Comparison of ENCODE assay signal across 8 mouse cellular contexts in genomic region chr5:34169954-34170353, GRCm38 (mm10). TPM values are rescaled to one million over a fixed set of nuclear protein-coding genes. Genes with fewer than 3 reads are reported as not detected.
DNase-seq lines count a peak whose midpoint lies in the region; ATAC-seq and TF ChIP-seq lines count a peak whose summit lies in the region.

No protein-coding gene starts in this region.

- H3K4me3 ChIP-seq in cerebellum, adult 2 months (replicated peaks; ENCODE audit: insufficient read depth, low read depth, low read length), result peak overlapping the region; percentile 77
- peak overlapping the region; percentile 77 for H3K4me3 ChIP-seq in neural tube, embryonic 11.5 days (ENCODE audit: low read depth, low read length)
- peak overlapping the region; percentile 80 for H3K4me3 ChIP-seq in limb, embryonic 13.5 days
- peak overlapping the region; percentile 64 for H3K4me3 ChIP-seq in small intestine, adult 2 months (ENCODE audit: low read depth, low read length)

- no peak for ATAC-seq in neural tube, embryonic 11.5 days (ENCODE audit: insufficient read depth, low FRiP score, low TSS enrichment)
- no peak for ATAC-seq in limb, embryonic 13.5 days (ENCODE audit: low FRiP score, low read depth)
- ATAC-seq in inflammation-experienced regulatory T-cells, adult 6 months, result no peak

- no peak for TF ChIP-seq CTCF in cerebellum, adult 2 months (IDR thresholded peaks at IDR 0.05; ENCODE audit: borderline replicate concordance, insufficient read depth, low read depth, low read length)
- no peak for TF ChIP-seq CTCF in small intestine, adult 2 months (IDR thresholded peaks at IDR 0.05; ENCODE audit: extremely low read depth, insufficient read length, insufficient replicate concordance, low read depth, low read length)

- peaks cover 16% of the 10 kb centered on the region for H3K4me1 ChIP-seq in cerebellum, adult 2 months (ENCODE audit: control insufficient read depth, insufficient read depth, low read length)
- peaks cover 8% of the 10 kb centered on the region; the same call in 1 of the 2 replicates for H3K4me1 ChIP-seq in neural tube, embryonic 11.5 days (ENCODE audit: control insufficient read depth, insufficient read depth, low read length)
- peaks cover 18% of the 10 kb centered on the region for H3K4me1 ChIP-seq in limb, embryonic 13.5 days
- no peaks in the 10 kb centered on the region for H3K4me1 ChIP-seq in small intestine, adult 2 months (ENCODE audit: control insufficient read depth, insufficient read depth, insufficient read length, low read length)

- H3K9ac ChIP-seq in neural tube, embryonic 11.5 days (ENCODE audit: low read length), result peak overlapping the region; percentile 61
- peak overlapping the region; percentile 60 for H3K9ac ChIP-seq in limb, embryonic 13.5 days

- H3K36me3 ChIP-seq in neural tube, embryonic 11.5 days (ENCODE audit: control insufficient read depth, insufficient read depth, low read length), result no peaks in the 10 kb centered on the region; the same call in 1 of the 2 replicates
- peaks cover 27% of the 10 kb centered on the region for H3K36me3 ChIP-seq in limb, embryonic 13.5 days
- H3K36me3 ChIP-seq in small intestine, adult 2 months (ENCODE audit: control insufficient read depth, insufficient read depth, low read length), result peaks cover 8% of the 10 kb centered on the region

- no peak for DNase-seq in cerebellum, adult 2 months
- no peak for DNase-seq in cerebellum, postnatal 4 days (ENCODE audit: low spot score in 2 of 2)
- DNase-seq in neural tube, embryonic 11.5 days (ENCODE audit: low spot score), result no peak
- no peak for DNase-seq in neural tube, embryonic 10.5 days (ENCODE audit: extremely low spot score, low spot score)
- DNase-seq in cerebellum, adult 9-10 months, result no peak

- H3K27ac ChIP-seq in cerebellum, adult 2 months (ENCODE audit: insufficient read depth, low read length), result peak overlapping the region; percentile 57; the same call in 1 of the 2 replicates
- H3K27ac ChIP-seq in neural tube, embryonic 11.5 days (ENCODE audit: low read depth, low read length), result peak overlapping the region; percentile 87
- peak overlapping the region; percentile 90 for H3K27ac ChIP-seq in limb, embryonic 13.5 days
- H3K27ac ChIP-seq in small intestine, adult 2 months (ENCODE audit: insufficient read depth, low read depth, low read length), result peak overlapping the region; percentile 81

- no peaks in the 10 kb centered on the region for H3K9me3 ChIP-seq in neural tube, embryonic 11.5 days (ENCODE audit: control insufficient read depth, low read length)
- H3K9me3 ChIP-seq in limb, embryonic 13.5 days, result no peaks in the 10 kb centered on the region

- H3K4me2 ChIP-seq in neural tube, embryonic 11.5 days (ENCODE audit: low read depth), result peak overlapping the region; percentile 41
- peak overlapping the region; percentile 70 for H3K4me2 ChIP-seq in limb, embryonic 13.5 days (replicated peaks)

- WGBS in cerebellum, adult 2 months, result 71% methylated on average over 3 of the region's 3 CpGs
- WGBS in neural tube, embryonic 11.5 days, result 84% methylated on average over 3 of the region's 3 CpGs
- WGBS in limb, embryonic 13.5 days, result 80% methylated on average over 3 of the region's 3 CpGs
- WGBS in small intestine, adult 2 months, result 71% methylated on average over 3 of the region's 3 CpGs

- H3K27me3 ChIP-seq in cerebellum, adult 2 months (ENCODE audit: control insufficient read depth, insufficient read depth, low read length), result no peaks in the 10 kb centered on the region
- H3K27me3 ChIP-seq in neural tube, embryonic 11.5 days (ENCODE audit: control insufficient read depth, insufficient read depth, low read length), result no peaks in the 10 kb centered on the region
- no peaks in the 10 kb centered on the region for H3K27me3 ChIP-seq in limb, embryonic 13.5 days
- H3K27me3 ChIP-seq in small intestine, adult 2 months (ENCODE audit: control insufficient read depth, insufficient read depth, low read length), result no peaks in the 10 kb centered on the region

- no peak for TF ChIP-seq POLR2A in cerebellum, adult 2 months (IDR thresholded peaks at IDR 0.05; ENCODE audit: borderline replicate concordance, insufficient read depth, low read length)
- TF ChIP-seq POLR2A in small intestine, adult 2 months (IDR thresholded peaks at IDR 0.05; ENCODE audit: low read depth, low read length), result no peak

RNA-seq across cellular contexts. Expression of gene Haus3, which starts 0.6 kb away (rescaled TPM):
- 11.0 TPM in 2 replicates for polyA plus RNA-seq in cerebellum, adult 2 months (2012; rRNA removed)
- polyA plus RNA-seq in neural tube, embryonic 11.5 days (2014; fragmentation: Nextera tagmentation; extraction: Ambion mirVana), result 40.6 and 43.1 TPM in 2 replicates
- polyA plus RNA-seq in limb, embryonic 13.5 days (2015; fragmentation: Nextera tagmentation; extraction: Ambion mirVana), result 36.8 and 39.1 TPM in 2 replicates
- polyA plus RNA-seq in small intestine, adult 2 months (2012; rRNA removed), result 0.09 TPM in 1 of 2 replicates, not detected in the other
- polyA plus RNA-seq in inflammation-experienced regulatory T-cells, adult 6 months (2017; shearing (Covaris generic)), result 10 to 100 TPM; 87.3 to 95.6 (median 90.8) TPM

RNA-seq across cellular contexts. Expression of gene Poln, which starts 0.7 kb away (rescaled TPM):
- polyA plus RNA-seq in cerebellum, adult 2 months (2012; rRNA removed), result 0.82 and 1.0 TPM in 2 replicates
- polyA plus RNA-seq in neural tube, embryonic 11.5 days (2014; fragmentation: Nextera tagmentation; extraction: Ambion mirVana), result 0.27 and 0.42 TPM in 2 replicates
- polyA plus RNA-seq in limb, embryonic 13.5 days (2015; fragmentation: Nextera tagmentation; extraction: Ambion mirVana), result 0.52 and 0.84 TPM in 2 replicates
- not detected in 2 replicates for polyA plus RNA-seq in small intestine, adult 2 months (2012; rRNA removed)
- 1 to 10 TPM in 2 of 3 experiments, under 1 TPM in 1; 0.47 to 5.8 (median 1.5) TPM for polyA plus RNA-seq in inflammation-experienced regulatory T-cells, adult 6 months (2017; shearing (Covaris generic))

RNA-seq across cellular contexts. Expression of gene Mxd4, which starts 17.6 kb away (rescaled TPM):
- 91.6 and 96.5 TPM in 2 replicates for polyA plus RNA-seq in cerebellum, adult 2 months (2012; rRNA removed)
- 22.7 and 23.1 TPM in 2 replicates for polyA plus RNA-seq in neural tube, embryonic 11.5 days (2014; fragmentation: Nextera tagmentation; extraction: Ambion mirVana)
- polyA plus RNA-seq in limb, embryonic 13.5 days (2015; fragmentation: Nextera tagmentation; extraction: Ambion mirVana), result 36.4 and 39.6 TPM in 2 replicates
- 82.5 and 154 TPM in 2 replicates for polyA plus RNA-seq in small intestine, adult 2 months (2012; rRNA removed)
- 100 to 1,000 TPM in 2 of 3 experiments, 10 to 100 TPM in 1; 94.4 to 152 (median 117) TPM for polyA plus RNA-seq in inflammation-experienced regulatory T-cells, adult 6 months (2017; shearing (Covaris generic))

Comparison
In these comparisons a context has a peak if more than half of its experiments do, and no peak if none do; other contexts are left out.
1. RNA of gene Haus3, which starts 0.6 kb away (polyA plus RNA-seq): 87.3 to 95.6 TPM in inflammation-experienced regulatory T-cells, adult 6 months, 40.6 to 43.1 TPM in neural tube, embryonic 11.5 days, 36.8 to 39.1 TPM in limb, embryonic 13.5 days and 11.0 TPM in cerebellum, adult 2 months; 0.09 TPM in small intestine, adult 2 months; every median in the first group is over 10 times any median in the second.
2. Peak in every context shown above with its lines, with median percentiles within 50 percentile points of each other: H3K27ac ChIP-seq and H3K4me3 ChIP-seq.